Comparison of ENCODE assay signal across 12 mouse cellular contexts in the genomic region with DNA sequence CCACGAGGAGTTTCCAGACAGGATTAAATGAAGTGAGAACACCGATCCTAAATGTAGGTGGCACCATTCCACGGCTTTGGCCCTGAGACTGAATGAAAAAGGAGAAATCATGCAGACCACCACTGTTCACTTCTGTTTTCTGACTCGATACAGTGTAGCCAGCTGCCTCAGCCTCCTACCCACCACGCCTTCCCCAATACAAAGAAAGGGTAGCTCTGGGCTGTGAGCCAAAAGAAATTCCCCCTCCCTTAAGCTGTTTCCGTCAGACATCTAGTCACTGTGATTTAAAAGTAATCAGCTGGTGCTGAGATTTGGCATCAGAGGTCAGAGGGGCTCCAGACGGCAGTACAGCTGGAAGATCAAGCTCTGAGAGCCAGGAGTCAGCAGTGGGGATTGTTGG. TPM values are rescaled to one million over a fixed set of nuclear protein-coding genes. Genes with fewer than 3 reads are reported as not detected.
DNase-seq lines count a peak whose midpoint lies in the region; ATAC-seq and TF ChIP-seq lines count a peak whose summit lies in the region.
"Had no signal": no experiment of that assay in that cellular context is flagged by ENCODE, and none has a peak within 500 bp of the region (broad histone marks: within the 10 kb centered on the region; RNA-seq: fewer than 3 reads in every experiment).

No protein-coding gene starts in this region.

- H3K9me3 ChIP-seq in kidney, postnatal 0 days (replicated peaks; ENCODE audit: low read length), result no peaks in the 10 kb centered on the region

- no peak overlapping the region for H3K9ac ChIP-seq in heart, adult 2 months (ENCODE audit: low read depth, low read length)
- no peak overlapping the region for H3K9ac ChIP-seq in kidney, postnatal 0 days (ENCODE audit: low read depth, low read length)

- no peak overlapping the region for H3K4me3 ChIP-seq in heart, adult 2 months
- no peak overlapping the region for H3K4me3 ChIP-seq in kidney, postnatal 0 days (replicated peaks; ENCODE audit: low read depth, low read length)

- no peaks in the 10 kb centered on the region for H3K27me3 ChIP-seq in heart, adult 2 months (ENCODE audit: control insufficient read depth, insufficient read depth, low read length)
- no peaks in the 10 kb centered on the region for H3K27me3 ChIP-seq in kidney, postnatal 0 days (ENCODE audit: insufficient read depth, low read length)

- intact Hi-C loops in heart, adult 2 months (cut with DNase I), result no loop called here
- intact Hi-C loops in heart, postnatal 36 days (cut with DNase I), result no loop called here

- ATAC-seq in kidney, postnatal 0 days (replicated peaks; ENCODE audit: low FRiP score, low read depth), result no peak
- ATAC-seq: CD4-positive, CD25-positive, alpha-beta regulatory T cell, adult 4 months had no signal

- TF ChIP-seq POLR2A in heart, adult 2 months (IDR thresholded peaks at IDR 0.05; ENCODE audit: insufficient read depth, low read depth, low read length), result no peak

- no peak overlapping the region for H3K4me2 ChIP-seq in kidney, postnatal 0 days (ENCODE audit: low read length)

- 34% methylated on average over 7 of the region's 7 CpGs for WGBS in heart, adult 2 months
- WGBS in kidney, postnatal 0 days, result 35% methylated on average over 7 of the region's 7 CpGs

- no peak for DNase-seq in heart, adult 2 months
- DNase-seq in heart, postnatal 36 days, result no peak
- peak; percentile 35 for DNase-seq in kidney, postnatal 0 days (ENCODE audit: low spot score)
- DNase-seq in kidney, postnatal 25 days, result no peak
- DNase-seq in retina, postnatal 1 day, result peak; percentile 16
- DNase-seq in retina, embryonic 14.5 days (ENCODE audit: low spot score), result no peak
- DNase-seq in layer of hippocampus, postnatal 25 days (ENCODE audit: extremely low spot score in 1 of 2, low spot score in 1 of 2), result no peak
- DNase-seq: adrenal gland, postnatal 14 days; kidney, postnatal 10 days; spleen, adult 18-20 months; thymus, adult 2 months had no signal

- TF ChIP-seq CTCF in heart, adult 2 months (IDR thresholded peaks at IDR 0.05), result no peak
- no peak for TF ChIP-seq CTCF in kidney, postnatal 0 days (IDR thresholded peaks at IDR 0.05; ENCODE audit: low read depth)

- no peaks in the 10 kb centered on the region for H3K79me2 ChIP-seq in heart, adult 2 months (replicated peaks; ENCODE audit: control insufficient read depth, insufficient read depth, low read length)

- H3K4me1 ChIP-seq in heart, adult 2 months (ENCODE audit: control insufficient read depth, insufficient read depth, low read length), result peaks cover 7% of the 10 kb centered on the region; the same call in 1 of the 2 replicates
- H3K4me1 ChIP-seq in kidney, postnatal 0 days (replicated peaks; ENCODE audit: insufficient read depth, low read length), result no peaks in the 10 kb centered on the region

- no peaks in the 10 kb centered on the region for H3K36me3 ChIP-seq in heart, adult 2 months (ENCODE audit: control insufficient read depth, insufficient read depth, low read length)
- H3K36me3 ChIP-seq in kidney, postnatal 0 days (ENCODE audit: insufficient read depth, low read length), result no peaks in the 10 kb centered on the region

- H3K27ac ChIP-seq in heart, adult 2 months, result peak overlapping the region; percentile 28; the same call in 1 of the 2 replicates
- H3K27ac ChIP-seq in kidney, postnatal 0 days, result no peak overlapping the region

- no peak for TF ChIP-seq EP300 in heart, adult 2 months (IDR thresholded peaks at IDR 0.05; ENCODE audit: insufficient read depth, low read depth, low read length)

RNA-seq across cellular contexts. Expression of a gene that starts 10.2 kb away (rescaled TPM):
- 100 to 1,000 TPM; 175 to 193 TPM for total RNA-seq in heart, adult 2 months (2021)
- 149 and 207 TPM in 2 replicates for polyA plus RNA-seq in heart, adult 2 months (2012; rRNA removed)
- 100 to 1,000 TPM; 174 to 183 TPM for total RNA-seq in heart, postnatal 36 days (2021)
- 28.8 and 30.5 TPM in 2 replicates for polyA plus RNA-seq in kidney, postnatal 0 days (2015; fragmentation: Nextera tagmentation; extraction: Ambion mirVana)
- 10 to 100 TPM; 29.2 to 29.6 TPM for total RNA-seq in layer of hippocampus, postnatal 25 days (2021)

Comparison
In these comparisons a context has a peak if more than half of its experiments do, and no peak if none do; other contexts are left out.
1. DNase-seq: peak in kidney, postnatal 0 days (single experiment) and retina, postnatal 1 day (single experiment); none in heart, adult 2 months (0 of 2), heart, postnatal 36 days (0 of 2), kidney, postnatal 25 days (0 of 2), retina, embryonic 14.5 days (single experiment) and layer of hippocampus, postnatal 25 days (0 of 2).
2. RNA of a gene that starts 10.2 kb away (total RNA-seq): 175 to 193 TPM in heart, adult 2 months and 174 to 183 TPM in heart, postnatal 36 days; 29.2 to 29.6 TPM in layer of hippocampus, postnatal 25 days; every median in the first group is over 4 times any median in the second.